Mouse (Mus musculus) left cerebral cortex, postnatal 4 days (tissue): ENCODE results near the gene Zfp691. TPM values are rescaled to one million over a fixed set of nuclear protein-coding genes. Genes with fewer than 3 reads are reported as not detected.
A peak's percentile ranks its signal among the peaks of the same experiment; 100 is the strongest.

Source experiments
- DNase-seq: peaks from one replicate; pipeline ENCODE4 v3.0.0-alpha.2; 2022
- intact Hi-C: fragments of 180-260 bp; cut with DNase I; formaldehyde crosslinking; loops from one replicate; pipeline ENCODE4 v1.15.1; 2025
- total RNA-seq, 2 experiments: library from RNA; stranded (reverse); gene quantifications; 2 replicates each; pipeline ENCODE4 v1.2.3; 2021

Gene Zfp691
- total RNA-seq, 2 experiments from 2014 or later: 4.5 to 8.7 TPM

GRCm38 (mm10) chr4:119172919-119173650, 910 bp downstream of the Zfp691 start:
- intact Hi-C loops: no loop called here
- no peak for DNase-seq

DNA sequence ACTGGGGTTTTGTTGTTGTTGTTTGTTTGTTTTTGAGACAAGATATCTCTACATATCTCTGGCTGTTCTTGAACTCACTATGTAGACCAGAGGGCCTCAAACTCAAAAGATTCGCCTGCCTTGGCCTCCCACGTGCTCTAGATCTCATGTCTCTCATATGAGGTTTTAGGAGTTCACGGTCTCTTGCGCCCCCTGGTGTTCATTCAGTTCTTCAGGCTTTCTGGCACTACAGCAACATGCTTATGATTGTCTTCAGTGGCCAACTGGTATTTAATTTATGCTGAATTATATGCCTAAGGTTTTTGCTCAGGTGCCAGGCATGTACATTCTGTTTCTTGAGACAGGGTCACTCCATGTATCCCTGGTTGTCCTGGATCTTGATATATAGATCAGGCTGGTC, 6.3 kb downstream of the Zfp691 start:
- intact Hi-C loops: loop anchor here (1.0 kb wide), 1 partner anchor 162 kb away; no protein-coding TSS in a partner anchor
- peak; percentile 85 for DNase-seq

DNA sequence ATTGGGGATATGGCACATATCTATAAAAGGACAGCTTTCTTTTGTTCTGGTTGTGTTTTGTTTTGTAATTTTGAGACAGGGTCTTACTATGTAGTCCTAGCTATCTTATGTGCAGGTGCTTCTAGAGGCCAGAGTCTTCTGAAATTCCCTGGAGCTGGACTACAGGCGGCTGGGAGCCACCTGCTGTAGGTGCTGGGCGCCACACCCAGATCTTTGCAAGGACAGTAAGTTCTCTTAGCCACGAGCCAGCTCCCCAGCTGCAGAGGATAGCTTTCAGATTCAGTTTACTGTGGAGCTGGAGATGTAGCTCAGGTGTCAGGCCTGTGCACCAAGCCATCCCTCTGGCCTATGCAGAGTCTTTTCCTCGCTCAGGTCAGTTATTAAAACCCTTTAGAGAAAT, 6.9 kb downstream of the Zfp691 start:
- intact Hi-C loops: loop anchor here (1.0 kb wide), 1 partner anchor 162 kb away; no protein-coding TSS in a partner anchor
- no peak for DNase-seq

DNA sequence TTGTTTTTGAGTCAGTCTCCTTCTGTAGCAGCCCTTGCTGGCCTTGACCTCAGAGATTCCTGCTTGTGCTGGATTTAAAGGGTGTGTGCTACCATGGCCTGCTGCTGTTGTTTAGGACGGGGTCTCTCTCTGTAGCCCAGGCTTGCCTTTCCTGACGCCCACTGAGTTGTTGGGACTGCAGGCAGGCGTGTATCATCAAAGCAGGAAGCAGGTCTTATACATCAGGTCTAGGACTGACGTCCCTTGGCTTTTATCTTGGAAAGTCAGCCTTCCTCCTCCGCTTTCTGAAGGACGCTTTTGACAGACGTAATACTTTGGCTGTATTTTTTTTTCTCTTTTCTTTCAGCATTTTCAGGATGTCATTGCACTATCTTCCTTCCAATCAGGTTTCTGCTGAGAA, 8.1 kb downstream of the Zfp691 start:
- DNase-seq: no peak
- intact Hi-C loops: no loop called here

GRCm38 (mm10) chr4:119162990-119163389, 11.0 kb downstream of the Zfp691 start:
- DNase-seq: no peak
- intact Hi-C loops: no loop called here

GRCm38 (mm10) chr4:119161358-119161757, 12.6 kb downstream of the Zfp691 start:
- no peak for DNase-seq
- intact Hi-C loops: no loop called here

DNA sequence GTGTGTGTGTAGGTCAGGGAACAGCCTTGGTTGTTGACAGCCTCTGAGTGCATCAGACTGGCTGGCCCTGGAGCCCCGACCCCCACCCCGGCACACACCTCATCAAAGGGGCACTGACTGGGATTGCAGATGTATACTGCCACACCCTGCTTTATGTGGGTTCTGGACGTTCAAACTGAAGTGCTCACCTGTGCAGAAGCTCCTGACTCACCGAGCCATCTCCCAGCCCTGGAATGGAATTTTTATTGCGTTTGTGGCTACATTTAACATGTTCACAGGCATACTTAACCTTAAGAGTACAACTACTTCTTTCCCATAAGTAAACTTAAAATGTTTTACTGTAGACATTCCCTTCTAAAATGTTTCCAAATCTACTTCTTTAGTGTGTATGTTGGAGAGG, 16.1 kb downstream of the Zfp691 start:
- no peak for DNase-seq
- intact Hi-C loops: no loop called here

GRCm38 (mm10) chr4:119157186-119157585, 16.8 kb downstream of the Zfp691 start:
- DNase-seq: peak; percentile 67
- intact Hi-C loops: no loop called here

GRCm38 (mm10) chr4:119148741-119149140, 25.3 kb downstream of the Zfp691 start:
- DNase-seq: no peak
- intact Hi-C loops: no loop called here

- DNase-seq: no peak
- intact Hi-C loops: no loop called here
Observed at GRCm38 (mm10) chr4:119147347-119147746, 26.6 kb downstream of the Zfp691 start.

DNA sequence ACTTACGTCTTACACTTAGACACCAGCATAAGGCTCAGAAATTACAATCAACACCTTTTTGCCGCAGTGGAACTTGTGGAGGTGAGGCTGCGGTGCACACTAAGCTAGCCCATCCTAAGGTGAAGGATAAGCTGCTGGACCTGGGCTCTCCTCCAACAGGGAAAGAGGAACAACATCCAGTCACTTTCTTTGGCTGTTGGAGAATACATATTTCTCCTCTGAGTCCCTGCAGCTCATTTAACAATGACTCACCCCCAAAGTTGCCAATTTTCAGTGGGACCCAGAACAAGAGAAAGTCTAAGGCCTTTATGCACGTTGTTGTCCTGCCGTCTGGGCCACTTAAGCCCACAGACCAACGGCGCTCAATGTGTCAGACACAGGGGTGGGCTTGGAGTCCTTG, 27.2 kb downstream of the Zfp691 start:
- no peak for DNase-seq
- intact Hi-C loops: no loop called here

DNA sequence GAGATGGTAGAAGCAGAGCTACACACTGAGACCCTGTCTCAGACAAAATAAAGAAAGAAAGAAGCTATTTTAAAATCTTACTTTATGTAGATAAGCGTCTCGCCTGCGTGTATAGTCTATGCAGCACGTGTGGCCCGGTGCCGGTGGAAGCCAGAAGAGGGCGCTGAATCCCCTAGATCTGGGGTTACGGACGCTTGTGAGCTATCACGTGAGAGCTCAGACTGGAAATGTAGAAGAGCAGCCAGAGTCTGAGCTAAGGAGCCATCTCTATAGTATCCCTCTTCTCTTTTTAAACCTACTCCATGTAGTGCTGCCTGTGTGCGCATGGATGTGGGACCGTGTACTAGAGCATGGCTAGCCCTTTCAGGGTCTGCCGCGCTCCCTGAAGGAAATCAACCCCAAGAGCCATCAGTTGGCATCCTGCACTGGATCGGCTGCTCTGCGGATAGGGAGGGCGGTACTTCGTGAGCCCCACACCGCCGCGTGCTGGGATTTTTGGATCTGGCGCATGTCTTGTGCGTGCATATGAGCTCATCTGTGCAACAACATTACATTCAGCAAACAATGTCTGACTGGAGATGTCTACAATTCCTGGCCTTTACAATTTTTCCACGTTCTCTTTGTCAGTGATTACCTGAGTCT, 31.6 kb downstream of the Zfp691 start:
- intact Hi-C loops: no loop called here
- DNase-seq: peak; percentile 63

DNA sequence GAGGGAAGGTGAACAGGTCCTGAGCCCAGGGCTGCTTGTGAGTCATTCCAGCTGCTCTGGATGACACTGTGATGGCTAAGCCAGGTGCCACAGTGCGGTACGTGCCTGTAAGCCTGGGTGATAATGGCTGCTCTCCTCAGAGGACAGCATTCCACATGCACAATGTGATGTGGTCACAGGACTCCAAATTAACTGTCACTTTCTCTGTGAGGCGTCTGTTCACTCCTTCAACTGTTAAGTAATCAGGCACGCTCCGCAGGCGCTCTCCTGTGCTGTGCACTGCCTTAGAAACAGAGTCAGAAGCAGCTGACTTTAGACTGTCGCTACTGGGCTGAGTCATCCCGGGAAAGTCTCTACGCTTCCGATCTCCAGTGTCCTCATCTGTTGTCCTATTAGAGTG, 32.8 kb downstream of the Zfp691 start:
- DNase-seq: no peak
- intact Hi-C loops: no loop called here

DNA sequence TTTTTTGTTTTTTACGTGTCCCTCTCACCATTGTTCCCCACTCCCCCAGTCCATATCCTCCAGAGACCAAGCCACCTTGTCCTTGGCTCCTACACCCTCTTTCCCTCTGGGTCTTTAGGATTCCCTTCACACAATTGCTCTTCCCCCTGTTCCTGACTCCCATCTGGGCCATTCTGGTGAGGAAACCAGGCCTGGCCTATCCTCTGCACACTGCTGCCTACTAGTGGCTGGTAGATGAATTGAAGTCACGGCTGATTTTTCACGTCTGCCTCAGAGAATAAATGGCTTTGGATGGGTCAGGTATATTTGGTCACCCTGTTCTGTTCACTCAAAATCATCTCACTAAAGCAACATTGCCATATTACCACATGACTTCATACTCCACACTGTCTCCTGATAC, 33.9 kb downstream of the Zfp691 start:
- no peak for DNase-seq
- intact Hi-C loops: no loop called here

DNA sequence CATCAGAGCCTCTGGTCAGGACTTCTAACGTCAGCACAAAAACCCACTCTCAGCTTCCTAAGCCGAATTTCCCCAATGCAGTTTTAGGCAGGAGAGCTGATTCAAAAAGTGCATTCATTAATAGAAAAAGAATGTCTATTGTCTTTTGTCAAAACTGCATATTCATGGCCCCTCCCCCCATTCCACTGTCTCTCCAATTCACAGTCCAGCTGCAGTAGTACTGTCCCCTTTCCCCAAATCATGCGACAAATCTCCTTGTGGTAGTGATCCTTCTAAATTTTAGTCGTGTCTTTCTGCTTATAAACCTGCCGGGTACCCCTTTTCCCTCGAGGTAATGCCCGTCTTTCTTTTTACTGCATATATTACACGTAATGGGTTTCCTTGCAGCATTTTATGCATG, 35.2 kb downstream of the Zfp691 start:
- DNase-seq: no peak
- intact Hi-C loops: no loop called here

- peak; percentile 80 for DNase-seq
- intact Hi-C loops: no loop called here
Observed at GRCm38 (mm10) chr4:119138171-119138570, 35.8 kb downstream of the Zfp691 start.

- intact Hi-C loops: no loop called here
- DNase-seq: no peak
Observed at GRCm38 (mm10) chr4:119137313-119137712, 36.7 kb downstream of the Zfp691 start.

GRCm38 (mm10) chr4:119133860-119134259, 40.1 kb downstream of the Zfp691 start:
- intact Hi-C loops: no loop called here
- DNase-seq: no peak

DNA sequence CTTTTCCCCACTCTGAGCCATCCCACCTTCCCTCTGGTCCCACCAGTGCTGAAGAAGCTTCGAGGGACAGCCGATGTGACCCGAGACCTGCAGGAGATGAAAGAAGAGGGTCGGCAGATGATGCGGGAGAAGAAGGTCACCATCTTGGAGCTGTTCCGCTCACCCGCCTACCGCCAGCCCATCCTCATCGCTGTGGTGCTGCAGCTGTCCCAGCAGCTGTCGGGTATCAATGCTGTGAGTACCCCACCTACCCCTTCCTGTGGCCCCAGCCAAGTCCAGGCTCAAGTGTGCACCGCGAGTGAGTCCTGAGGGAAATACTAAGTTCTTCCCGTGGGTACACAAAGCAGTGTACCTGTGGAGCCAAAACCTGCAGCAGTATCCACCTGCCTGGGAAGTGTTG, 40.7 kb downstream of the Zfp691 start:
- no peak for DNase-seq
- intact Hi-C loops: no loop called here

GRCm38 (mm10) chr4:119131189-119131910, 42.6 kb downstream of the Zfp691 start:
- no peak for DNase-seq
- intact Hi-C loops: no loop called here

GRCm38 (mm10) chr4:119129096-119129495, 44.9 kb downstream of the Zfp691 start:
- intact Hi-C loops: no loop called here

DNA sequence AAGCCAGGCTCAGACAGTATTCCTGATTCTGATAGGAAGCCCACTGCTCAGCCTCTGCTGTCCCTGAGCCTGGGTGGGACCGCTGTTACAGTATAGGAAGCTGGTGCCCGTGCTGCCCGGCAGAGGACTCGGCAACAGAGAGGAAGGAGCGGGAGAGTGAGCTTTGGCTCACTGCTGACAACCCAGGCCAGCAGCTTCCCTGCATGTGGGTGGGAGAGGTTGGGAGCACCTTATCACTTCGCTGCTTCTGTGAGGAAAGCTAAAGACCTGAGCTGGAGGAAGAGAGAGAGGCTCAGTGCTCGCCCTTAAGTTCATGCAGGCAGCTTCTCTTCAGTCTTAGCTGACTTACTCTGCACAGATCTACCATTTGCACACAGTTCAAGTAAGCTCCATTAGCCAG, 45.4 kb downstream of the Zfp691 start:
- intact Hi-C loops: no loop called here
- no peak for DNase-seq

More at GRCm38 (mm10) chr4:119129096-119129495, 44.9 kb downstream of the Zfp691 start:
- no peak for DNase-seq
